Mouse (Mus musculus) heart, postnatal 0 days (tissue): ENCODE data around the gene BC024978. TPM values are rescaled to one million over a fixed set of nuclear protein-coding genes. Genes with fewer than 3 reads are reported as not detected.

Experiments used
- ATAC-seq: fragments of 200-750 bp; cut with Nextera tagmentation; 2 replicates; pipeline ENCODE4 v1.8.0; 2017; ENCODE audit warnings: low read depth, moderate number of reproducible peaks, moderate library complexity; ENCODE audit not compliant: insufficient read depth
- DNase-seq: peaks from one replicate; pipeline ENCODE4 v3.0.0-alpha.2; 2016; ENCODE audit warnings: low spot score
- H3K27ac ChIP-seq: fragments of 300-500 bp; sonication (generic); 2 replicates; pipeline ENCODE4 v1.5.1; 2014; ENCODE audit warnings: low read depth, mild to moderate bottlenecking
- H3K27me3 ChIP-seq: fragments of 300-500 bp; sonication (generic); 2 replicates; pipeline ENCODE4 v1.6.1; 2014; ENCODE audit warnings: low read length, mixed read lengths; ENCODE audit not compliant: control insufficient read depth, insufficient read depth
- H3K36me3 ChIP-seq: fragments of 300-500 bp; sonication (generic); replicated peaks from 2 replicates; pipeline ENCODE4 v1.6.1; 2014; ENCODE audit warnings: low read length, mixed read lengths; ENCODE audit not compliant: control insufficient read depth, insufficient read depth
- H3K4me1 ChIP-seq: fragments of 300-500 bp; sonication (generic); 2 replicates; pipeline ENCODE4 v1.6.1; 2014; ENCODE audit warnings: antibody characterized with exemption; ENCODE audit not compliant: control insufficient read depth, insufficient read depth
- H3K4me2 ChIP-seq: fragments of 300-500 bp; sonication (generic); 2 replicates; pipeline ENCODE4 v1.6.1; 2014; ENCODE audit warnings: low read depth, mild to moderate bottlenecking, low read length, moderate library complexity
- H3K4me3 ChIP-seq: fragments of 300-500 bp; sonication (generic); 2 replicates; pipeline ENCODE4 v1.5.1; 2014; ENCODE audit warnings: low read depth, low read length
- H3K9ac ChIP-seq: fragments of 300-500 bp; sonication (generic); replicated peaks from 2 replicates; pipeline ENCODE4 v1.6.1; 2014; ENCODE audit warnings: low read depth, low read length, mixed read lengths
- H3K9me3 ChIP-seq: fragments of 300-500 bp; sonication (generic); replicated peaks from 2 replicates; pipeline ENCODE4 v1.6.1; 2016; ENCODE audit warnings: low read length; ENCODE audit not compliant: control insufficient read depth
- CTCF ChIP-seq: IDR thresholded peaks from 2 replicates; pipeline ENCODE4 v1.5.1; 2016; ENCODE audit warnings: antibody characterized with exemption, control low read depth, low read depth
- EP300 ChIP-seq: IDR thresholded peaks from 2 replicates; pipeline ENCODE4 v1.6.1; 2016; ENCODE audit warnings: antibody characterized with exemption, low read depth
- WGBS: fragments of 180-500 bp; shearing (Covaris S2); extraction: QIAGEN DNeasy Blood & Tissue Kit; methylation state at CpG from one replicate; pipeline ENCODE4 v1.1.7; 2014; 5-methylcytosine and 5-hydroxymethylcytosine counted together
- polyA plus RNA-seq: library from polyadenylated mRNA; unstranded; fragments of >200 nt; fragmentation: Nextera tagmentation; extraction: Ambion mirVana; gene quantifications from 2 replicates; pipeline ENCODE4 v1.2.1, GENCODE M21; 2015
- total RNA-seq: library from RNA; depleted of rRNA; stranded (reverse); fragments of >200 nt; gene quantifications from 2 replicates; pipeline ENCODE4 v1.2.3, GENCODE M21; 2014; ENCODE audit warnings: low replicate concordance

BC024978 gene
- total and polyA plus RNA-seq, 2 experiments from 2014 or later, result 2.0 to 4.8 TPM

- no peaks in the 10 kb centered on the region for H3K9me3 ChIP-seq
- no peak for TF ChIP-seq EP300
- TF ChIP-seq CTCF, result no peak
- H3K27ac ChIP-seq, result no peak overlapping the region
- peak overlapping the region; percentile 93 for H3K4me2 ChIP-seq
- peaks cover 12% of the 10 kb centered on the region for H3K36me3 ChIP-seq
- DNase-seq (no peak), ATAC-seq (no peak)
- no peak overlapping the region for H3K4me3 ChIP-seq
- no peak overlapping the region for H3K9ac ChIP-seq
- H3K4me1 ChIP-seq, result peaks cover 31% of the 10 kb centered on the region
- H3K27me3 ChIP-seq, result no peaks in the 10 kb centered on the region
- 79% methylated on average over 33 of the region's 33 CpGs for WGBS
These were observed 31.3 kb upstream of the BC024978 start for GRCm38 (mm10) chr7:27164112-27164947.

GRCm38 (mm10) chr7:27165007-27165655 lies 30.4 kb upstream of the BC024978 start:
- H3K4me1 ChIP-seq, result peaks cover 31% of the 10 kb centered on the region

GRCm38 (mm10) chr7:27165696-27166095 lies 29.9 kb upstream of the BC024978 start:
- peaks cover 31% of the 10 kb centered on the region for H3K4me1 ChIP-seq
- H3K4me2 ChIP-seq, result peak overlapping the region; percentile 93
- 3% methylated on average over 8 of the region's 8 CpGs for WGBS
- TF ChIP-seq EP300, result no peak
- no peak for TF ChIP-seq CTCF
- H3K27ac ChIP-seq, result peak overlapping the region; percentile 95
- peak overlapping the region; percentile 64 for H3K4me3 ChIP-seq
- H3K9ac ChIP-seq, result peak overlapping the region; percentile 74
- no peaks in the 10 kb centered on the region for H3K9me3 ChIP-seq
- H3K27me3 ChIP-seq, result no peaks in the 10 kb centered on the region
- peaks cover 10% of the 10 kb centered on the region for H3K36me3 ChIP-seq
- ATAC-seq (no peak), DNase-seq (no peak)

More at GRCm38 (mm10) chr7:27165007-27165655, 30.4 kb upstream of the BC024978 start:
- Histone ChIP-seq H3K4me3 (peak overlapping the region; percentile 64), H3K27me3 (no peaks in the 10 kb centered on the region), H3K9ac (peak overlapping the region; percentile 74), H3K27ac (no peak overlapping the region), H3K9me3 (no peaks in the 10 kb centered on the region), H3K4me2 (peak overlapping the region; percentile 93), H3K36me3 (peaks cover 9% of the 10 kb centered on the region)
- ATAC-seq (no peak), DNase-seq (no peak)
- 70% methylated on average over 23 of the region's 23 CpGs for WGBS
- TF ChIP-seq CTCF (no peak), EP300 (no peak)

- peaks cover 31% of the 10 kb centered on the region for H3K4me1 ChIP-seq
- H3K4me2 ChIP-seq, result peak overlapping the region; percentile 93
- ATAC-seq, result peak; percentile 81
- no peaks in the 10 kb centered on the region for H3K27me3 ChIP-seq
- H3K4me3 ChIP-seq, result peak overlapping the region; percentile 64
- 0% methylated on average over 24 of the region's 43 CpGs for WGBS
- H3K27ac ChIP-seq, result peak overlapping the region; percentile 95
- no peaks in the 10 kb centered on the region for H3K9me3 ChIP-seq
- TF ChIP-seq CTCF (no peak), EP300 (0 out of 2 replicates have a peak, but pooled peaks have one; percentile 32)
- DNase-seq, result peak; percentile 81
- H3K9ac ChIP-seq, result peak overlapping the region; percentile 74
- peaks cover 15% of the 10 kb centered on the region for H3K36me3 ChIP-seq
These were observed 29.4 kb upstream of the BC024978 start for GRCm38 (mm10) chr7:27166229-27166613.

- DNase-seq (peak; percentile 94), ATAC-seq (peak; percentile 87)
- H3K36me3 ChIP-seq, result peaks cover 21% of the 10 kb centered on the region
- H3K4me1 ChIP-seq, result peaks cover 31% of the 10 kb centered on the region
- no peaks in the 10 kb centered on the region for H3K27me3 ChIP-seq
- TF ChIP-seq CTCF (no peak), EP300 (0 out of 2 replicates have a peak, but pooled peaks have one; percentile 47)
- H3K9ac ChIP-seq, result peak within 1 kb of the TSS; percentile 74
- WGBS, result under 1% methylated on average over 60 of the region's 61 CpGs
- H3K4me3 ChIP-seq, result peak within 1 kb of the TSS; percentile 64
- no peaks in the 10 kb centered on the region for H3K9me3 ChIP-seq
- peak within 1 kb of the TSS; percentile 95 for H3K27ac ChIP-seq
- peak within 1 kb of the TSS; percentile 93 for H3K4me2 ChIP-seq
These were observed 28.7 kb upstream of the BC024978 start, which contains the start of gene Egln2 for GRCm38 (mm10) chr7:27166614-27167474. Gene Egln2, minus strand, starts transcription at chr7:27166802.
